Mouse (Mus musculus) lung, embryonic 14.5 days (tissue): ENCODE data around the gene Plekhj1. TPM values are rescaled to one million over a fixed set of nuclear protein-coding genes. Genes with fewer than 3 reads are reported as not detected.
A peak's percentile ranks its signal among the peaks of the same experiment; 100 is the strongest.

Experiments used
- ATAC-seq: fragments of 200-750 bp; cut with Nextera tagmentation; 2 replicates; pipeline ENCODE4 v1.8.0; 2017; ENCODE audit warnings: mild to moderate bottlenecking, moderate TSS enrichment, moderate library complexity; ENCODE audit not compliant: insufficient read depth
- DNase-seq: peaks from one replicate; pipeline ENCODE4 v3.0.0-alpha.2; 2015
- H3K27ac ChIP-seq: fragments of 300-500 bp; sonication (generic); 2 replicates; pipeline ENCODE4 v1.5.1; 2014; ENCODE audit warnings: low read depth, mild to moderate bottlenecking, moderate library complexity
- H3K27me3 ChIP-seq: fragments of 300-500 bp; sonication (generic); 2 replicates; pipeline ENCODE4 v1.6.1; 2014; ENCODE audit warnings: low read length, control low read depth; ENCODE audit not compliant: insufficient read depth
- H3K36me3 ChIP-seq: fragments of 300-500 bp; sonication (generic); 2 replicates; pipeline ENCODE4 v1.6.1; 2014; ENCODE audit warnings: control low read depth; ENCODE audit not compliant: insufficient read depth
- H3K4me1 ChIP-seq: fragments of 300-500 bp; sonication (generic); 2 replicates; pipeline ENCODE4 v1.6.1; 2014; ENCODE audit warnings: antibody characterized with exemption, control low read depth; ENCODE audit not compliant: insufficient read depth
- H3K4me2 ChIP-seq: fragments of 300-500 bp; sonication (generic); 2 replicates; pipeline ENCODE4 v1.6.1; 2014; ENCODE audit warnings: mild to moderate bottlenecking
- H3K4me3 ChIP-seq: fragments of 300-500 bp; sonication (generic); 2 replicates; pipeline ENCODE4 v1.5.1; 2014; ENCODE audit warnings: low read depth, low read length
- H3K9ac ChIP-seq: fragments of 300-500 bp; sonication (generic); 2 replicates; pipeline ENCODE4 v1.6.1; 2014
- H3K9me3 ChIP-seq: fragments of 300-500 bp; sonication (generic); 2 replicates; pipeline ENCODE4 v1.6.1; 2016; ENCODE audit warnings: low read depth, low read length, control low read depth
- CTCF ChIP-seq: IDR thresholded peaks from 2 replicates; pipeline ENCODE4 v1.5.1; 2016; ENCODE audit warnings: antibody characterized with exemption, low read depth
- whole genome bisulfite sequencing: fragments of 180-500 bp; shearing (Covaris S2); extraction: QIAGEN DNeasy Blood & Tissue Kit; methylation state at CpG from one replicate; pipeline ENCODE4 v1.1.7; 2014; 5-methylcytosine and 5-hydroxymethylcytosine counted together
- polyA plus RNA-seq: library from polyadenylated mRNA; unstranded; fragments of >200 nt; fragmentation: Nextera tagmentation; extraction: Ambion mirVana; gene quantifications from 2 replicates; pipeline ENCODE4 v1.2.1, GENCODE M21; 2014

Gene Plekhj1
- 113 and 121 TPM in 2 replicates for polyA plus RNA-seq

DNA sequence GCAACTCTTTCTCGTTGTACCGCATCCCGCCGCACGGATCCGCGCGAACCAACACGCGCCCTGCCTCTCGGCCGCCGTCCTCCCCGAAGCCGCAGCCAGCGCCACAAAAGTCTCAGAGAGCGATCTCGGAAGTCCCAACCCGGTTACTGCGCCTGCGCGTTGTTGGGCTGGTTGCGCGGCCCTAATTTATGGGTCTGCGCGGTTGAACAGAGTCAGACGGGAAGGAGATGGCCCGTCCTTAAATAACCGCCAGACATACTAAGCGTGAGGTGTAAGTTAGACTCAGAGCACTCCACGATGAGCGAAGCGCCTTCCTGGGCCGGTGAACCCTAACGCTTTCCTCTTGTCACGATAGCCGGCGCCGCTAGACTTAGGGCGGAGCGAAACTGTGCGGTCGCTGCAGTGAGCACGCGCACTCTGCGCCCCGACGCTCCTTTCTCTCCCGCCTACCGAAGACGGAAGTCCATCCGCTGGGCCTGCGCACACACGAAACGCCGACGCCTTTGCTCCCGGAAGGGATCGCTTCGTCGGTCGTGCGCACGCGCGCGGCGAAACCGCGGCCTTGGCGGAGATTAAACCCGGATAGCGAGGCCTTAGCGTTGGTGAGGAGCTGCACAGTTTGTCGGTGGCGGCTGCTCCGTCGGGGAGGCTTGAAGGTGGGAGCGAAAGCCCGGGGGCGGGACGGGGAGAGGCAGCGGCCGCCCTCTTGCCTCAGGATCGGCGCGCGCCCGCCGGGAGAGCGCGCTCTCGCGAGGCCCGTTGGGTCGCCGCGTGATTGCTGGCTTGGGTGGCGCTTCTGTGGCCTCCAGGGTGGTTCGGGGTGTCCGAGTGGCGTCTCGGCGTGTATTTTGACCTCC is at the start of gene Plekhj1, which contains the start of gene Sf3a2:
TSS of gene Plekhj1 (minus strand) at position 477 of the 857 bp plus-strand sequence.
TSS of gene Sf3a2 (plus strand) at position 49 of the 857 bp plus-strand sequence.
- Histone ChIP-seq H3K9me3 (no peaks in the 10 kb centered on the region), H3K27me3 (no peaks in the 10 kb centered on the region), H3K27ac (peak within 1 kb of the TSS; percentile 97), H3K9ac (peak within 1 kb of the TSS; percentile 99), H3K36me3 (peaks cover 62% of the 10 kb centered on the region), H3K4me3 (peak within 1 kb of the TSS; percentile 93), H3K4me1 (peaks cover 12% of the 10 kb centered on the region; the same call in 1 of the 2 replicates), H3K4me2 (peak within 1 kb of the TSS; percentile 84)
- WGBS: under 1% methylated on average over 103 of the region's 104 CpGs
- TF ChIP-seq CTCF: 0 out of 2 replicates have a peak, but pooled peaks have one; percentile 1
- ATAC-seq: peak; percentile 92
- DNase-seq: peak; percentile 99

DNA sequence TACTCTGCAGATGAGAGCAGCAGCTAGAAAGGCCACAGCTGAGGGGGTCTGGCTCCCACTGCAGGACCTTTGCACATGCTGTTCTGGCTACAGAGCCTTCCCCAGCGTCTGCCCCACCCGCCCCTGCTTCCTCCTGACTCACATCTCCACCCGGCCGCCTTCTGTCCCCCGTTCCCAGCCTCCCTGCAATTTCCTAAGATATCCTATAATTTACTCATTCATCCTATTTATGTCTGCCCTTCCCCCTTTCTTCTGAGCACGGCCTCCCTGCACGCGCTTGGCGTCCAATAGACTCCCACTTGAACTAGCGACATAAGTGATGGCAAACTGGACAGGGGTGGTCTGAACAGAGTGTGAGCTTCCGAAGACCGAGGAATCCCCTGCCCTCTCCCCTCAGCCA is 47.3 kb upstream of the Plekhj1 start:
- H3K36me3 ChIP-seq: no peaks in the 10 kb centered on the region
- peaks cover 43% of the 10 kb centered on the region for H3K27me3 ChIP-seq
- H3K9ac ChIP-seq: no peak overlapping the region
- TF ChIP-seq CTCF: no peak
- no peaks in the 10 kb centered on the region for H3K4me1 ChIP-seq
- no peak overlapping the region for H3K4me3 ChIP-seq
- ATAC-seq (no peak), DNase-seq (no peak)
- no peaks in the 10 kb centered on the region for H3K9me3 ChIP-seq
- no peak overlapping the region for H3K4me2 ChIP-seq
- H3K27ac ChIP-seq: no peak overlapping the region
- 66% methylated on average over 12 of the region's 12 CpGs for WGBS

DNA sequence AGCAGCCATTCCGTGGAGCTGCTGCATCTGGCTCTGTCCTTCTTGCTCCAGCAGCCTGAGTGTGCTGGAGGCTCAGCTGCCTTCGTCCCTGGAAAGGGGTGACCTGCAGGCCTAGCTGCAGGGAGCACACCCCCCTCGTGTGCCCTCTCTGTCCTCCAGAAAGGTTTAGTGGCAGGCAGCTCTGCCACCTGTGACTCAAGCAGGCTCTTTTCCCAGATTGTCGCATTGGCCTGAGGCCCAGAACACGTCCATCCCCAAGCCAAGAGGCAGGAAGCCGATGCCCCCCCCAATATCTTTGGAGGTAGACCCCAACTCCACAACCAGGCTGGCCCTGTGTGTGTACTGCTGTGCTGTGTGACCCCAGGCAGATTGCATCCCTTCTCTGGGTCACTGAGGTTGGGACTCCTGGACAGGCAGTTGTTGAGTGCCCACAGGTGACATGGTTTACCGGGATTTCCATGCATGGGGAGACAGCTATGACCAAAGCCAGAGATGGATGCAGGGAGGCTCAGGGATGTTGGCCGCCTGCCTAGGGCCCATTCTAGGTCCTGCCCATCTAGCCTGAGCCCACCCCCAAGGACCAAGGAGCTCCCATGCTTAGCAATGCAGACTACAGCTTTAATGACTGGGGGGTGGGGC is 46.7 kb upstream of the Plekhj1 start:
- WGBS: 60% methylated on average over 8 of the region's 8 CpGs
- ATAC-seq (no peak), DNase-seq (no peak)
- Histone ChIP-seq H3K36me3 (no peaks in the 10 kb centered on the region), H3K4me3 (no peak overlapping the region), H3K9me3 (no peaks in the 10 kb centered on the region), H3K4me1 (no peaks in the 10 kb centered on the region), H3K9ac (no peak overlapping the region), H3K4me2 (no peak overlapping the region), H3K27me3 (peaks cover 43% of the 10 kb centered on the region), H3K27ac (no peak overlapping the region)
- TF ChIP-seq CTCF: no peak

DNA sequence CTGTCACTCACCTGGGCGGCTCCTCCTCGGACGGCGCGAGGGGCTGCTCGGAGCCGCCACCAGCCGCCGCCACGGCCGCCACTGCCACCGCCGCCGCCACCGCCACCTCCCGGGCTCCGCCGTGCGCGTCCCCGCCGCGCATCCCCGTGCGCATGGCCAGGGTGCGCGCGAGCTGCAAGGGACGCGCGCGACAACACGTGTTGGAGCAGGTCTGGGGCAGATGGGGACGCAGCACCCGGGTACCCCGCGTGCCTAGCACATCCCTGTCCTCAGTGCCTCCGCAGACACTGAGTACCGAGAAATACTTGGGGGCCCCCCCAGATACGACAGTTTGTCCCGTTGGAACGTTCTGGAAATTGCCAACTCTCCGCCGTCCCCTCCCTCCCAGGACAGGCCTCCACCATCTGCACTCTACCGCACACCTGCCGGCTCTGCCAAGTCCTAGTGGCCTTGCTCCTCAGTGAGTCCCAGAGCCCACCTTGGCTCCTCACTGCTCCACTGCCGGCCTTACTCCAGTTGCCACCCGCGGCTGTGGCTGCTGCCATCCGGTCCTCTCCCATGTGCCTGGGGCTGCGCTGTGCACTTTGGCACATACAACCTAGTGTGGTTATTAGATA is 45.6 kb upstream of the Plekhj1 start, which contains the start of gene Lingo3:
TSS of gene Lingo3 (minus strand) at position 109 of the 617 bp plus-strand sequence.
- Histone ChIP-seq H3K9me3 (no peaks in the 10 kb centered on the region), H3K4me1 (no peaks in the 10 kb centered on the region), H3K9ac (peak within 1 kb of the TSS; percentile 47), H3K36me3 (no peaks in the 10 kb centered on the region), H3K4me3 (peak within 1 kb of the TSS; percentile 41), H3K4me2 (peak within 1 kb of the TSS; percentile 69), H3K27me3 (peaks cover 43% of the 10 kb centered on the region), H3K27ac (no peak within 1 kb of the TSS)
- DNase-seq (peak; percentile 26), ATAC-seq (no peak)
- TF ChIP-seq CTCF: no peak
- 4% methylated on average over 48 of the region's 51 CpGs for WGBS

DNA sequence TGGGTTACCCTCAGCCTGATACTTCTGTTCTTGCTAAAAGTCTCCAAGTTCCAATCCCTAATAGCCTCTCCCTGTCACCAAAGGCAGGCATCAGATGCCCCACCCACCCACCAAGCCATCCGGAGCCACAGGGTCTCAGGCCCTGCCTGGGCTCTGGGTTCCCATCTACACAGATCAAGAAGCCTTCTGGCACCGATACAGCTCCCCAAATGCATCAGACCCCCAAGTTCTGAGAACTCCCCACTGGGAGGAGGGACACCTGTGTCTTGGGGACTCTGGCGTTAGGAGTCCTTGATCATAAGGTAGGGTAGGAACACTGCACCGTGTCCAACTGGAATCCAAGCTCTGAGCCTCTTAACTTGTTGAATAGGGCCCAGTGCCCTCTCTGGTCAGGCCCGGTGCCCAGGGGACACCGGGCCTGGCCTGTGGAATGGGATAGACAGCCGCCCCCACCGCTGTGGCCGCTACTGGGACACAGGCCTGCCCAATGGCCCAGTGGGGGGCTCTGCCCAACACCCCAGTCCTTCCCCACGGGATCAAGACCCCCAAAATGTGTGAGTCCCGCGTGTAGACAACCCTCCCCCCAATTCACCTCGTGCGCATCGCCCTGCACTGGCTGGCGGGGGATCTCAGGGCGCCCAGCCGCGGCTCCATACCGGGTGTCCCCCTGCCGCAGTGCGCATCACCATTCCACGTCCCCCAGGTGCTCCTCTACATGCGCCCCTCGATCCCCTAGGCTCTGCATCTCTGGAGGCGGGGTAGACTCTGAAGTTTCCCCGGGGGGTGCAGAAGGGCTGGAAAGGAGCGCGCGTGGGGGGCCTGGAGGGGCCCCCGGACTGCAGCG is 44.9 kb upstream of the Plekhj1 start:
- peak overlapping the region; percentile 69 for H3K4me2 ChIP-seq
- no peak for TF ChIP-seq CTCF
- no peaks in the 10 kb centered on the region for H3K9me3 ChIP-seq
- no peaks in the 10 kb centered on the region for H3K36me3 ChIP-seq
- peaks cover 43% of the 10 kb centered on the region for H3K27me3 ChIP-seq
- no peaks in the 10 kb centered on the region for H3K4me1 ChIP-seq
- H3K27ac ChIP-seq: no peak overlapping the region
- no peak for ATAC-seq
- H3K4me3 ChIP-seq: peak overlapping the region; percentile 41
- WGBS: 9% methylated on average over 32 of the region's 32 CpGs
- peak overlapping the region; percentile 47 for H3K9ac ChIP-seq
- DNase-seq: no peak

DNA sequence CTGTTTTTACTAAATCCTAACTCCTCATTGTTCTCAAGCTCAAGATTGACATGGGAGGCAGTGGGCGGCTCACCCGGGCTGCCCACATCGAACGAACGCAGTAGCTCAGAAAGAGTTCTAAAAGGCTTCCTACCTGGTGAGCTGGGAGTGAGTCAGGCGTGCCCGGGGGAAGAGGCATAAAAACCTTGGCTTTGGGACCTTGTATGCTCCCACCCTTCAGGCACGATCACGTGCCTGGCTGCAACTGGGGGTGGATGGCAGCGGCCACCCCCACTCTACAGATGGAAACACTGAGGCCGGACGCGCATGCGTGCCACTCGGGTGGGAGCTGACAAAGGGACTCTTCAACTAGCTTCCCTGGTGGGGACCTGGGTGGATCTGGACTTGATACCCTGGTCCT is 43.9 kb upstream of the Plekhj1 start:
- peaks cover 44% of the 10 kb centered on the region for H3K27me3 ChIP-seq

More for the DNA sequence above, 43.9 kb upstream of the Plekhj1 start:
- no peak overlapping the region for H3K9ac ChIP-seq
- TF ChIP-seq CTCF: no peak
- no peaks in the 10 kb centered on the region for H3K4me1 ChIP-seq
- WGBS: 78% methylated on average over 15 of the region's 15 CpGs
- no peaks in the 10 kb centered on the region for H3K9me3 ChIP-seq
- H3K27ac ChIP-seq: no peak overlapping the region
- H3K4me2 ChIP-seq: no peak overlapping the region
- DNase-seq (no peak), ATAC-seq (no peak)
- no peaks in the 10 kb centered on the region for H3K36me3 ChIP-seq
- H3K4me3 ChIP-seq: no peak overlapping the region
